Mouse (Mus musculus) left cerebral cortex, adult 18-20 months (tissue): ENCODE data around the gene Them7. TPM values are rescaled to one million over a fixed set of nuclear protein-coding genes. Genes with fewer than 3 reads are reported as not detected.

Experiments
- DNase-seq, 2 experiments: peaks; one replicate each; pipeline ENCODE4 v3.0.0; 2021 to 2022; ENCODE audit warnings: low spot score in 2 of 2, mixed read lengths in 1 of 2
- long read RNA-seq, 2 experiments: library from polyadenylated mRNA; stranded (forward); transcript quantifications; one replicate each; pipeline ENCODE4 v2.0.0; 2021
- total RNA-seq, 2 experiments: library from RNA; stranded (reverse); gene quantifications; 2 replicates each; pipeline ENCODE4 v1.2.3; 2021

The Them7 gene
- not detected for total RNA-seq
- long read RNA-seq, experiment 1: 0 reads
- long read RNA-seq, experiment 2: 0 reads

GRCm38 (mm10) chr2:105224134-105224986 lies at the start of gene Them7:
Gene Them7, plus strand, starts transcription at chr2:105224320.
- DNase-seq: no peak

GRCm38 (mm10) chr2:105178871-105179270 lies 45.2 kb upstream of the Them7 start:
- no peak for DNase-seq

GRCm38 (mm10) chr2:105182501-105182900 lies 41.6 kb upstream of the Them7 start:
- no peak for DNase-seq

GRCm38 (mm10) chr2:105185140-105185539 lies 39.0 kb upstream of the Them7 start:
- DNase-seq: no peak

- DNase-seq: no peak
Observed at GRCm38 (mm10) chr2:105185768-105186529, 38.2 kb upstream of the Them7 start.

GRCm38 (mm10) chr2:105186591-105186990 lies 37.5 kb upstream of the Them7 start:
- no peak for DNase-seq

- no peak for DNase-seq
Observed at GRCm38 (mm10) chr2:105188182-105188581, 35.9 kb upstream of the Them7 start.

GRCm38 (mm10) chr2:105189352-105189751 lies 34.8 kb upstream of the Them7 start:
- no peak for DNase-seq

GRCm38 (mm10) chr2:105200152-105200551 lies 24.0 kb upstream of the Them7 start:
- no peak for DNase-seq

- no peak for DNase-seq
Observed at GRCm38 (mm10) chr2:105206563-105207174, 17.5 kb upstream of the Them7 start.

GRCm38 (mm10) chr2:105212839-105213238 lies 11.3 kb upstream of the Them7 start:
- no peak for DNase-seq

- no peak for DNase-seq
Observed at GRCm38 (mm10) chr2:105215914-105216313, 8.2 kb upstream of the Them7 start.

- no peak for DNase-seq
Observed at GRCm38 (mm10) chr2:105219229-105219628, 4.9 kb upstream of the Them7 start.

GRCm38 (mm10) chr2:105219664-105220063 lies 4.5 kb upstream of the Them7 start:
- DNase-seq: no peak

GRCm38 (mm10) chr2:105220738-105221303 lies 3.3 kb upstream of the Them7 start:
- no peak for DNase-seq

GRCm38 (mm10) chr2:105223606-105224005 lies 514 bp upstream of the Them7 start:
- no peak for DNase-seq

GRCm38 (mm10) chr2:105224987-105225375 lies 861 bp downstream of the Them7 start:
- no peak for DNase-seq

GRCm38 (mm10) chr2:105226297-105226958 lies 2.3 kb downstream of the Them7 start:
- DNase-seq: no peak

- no peak for DNase-seq
Observed at GRCm38 (mm10) chr2:105228416-105228815, 4.3 kb downstream of the Them7 start.

- DNase-seq: peak; percentile 76 to 81
Observed at GRCm38 (mm10) chr2:105230333-105230732, 6.2 kb downstream of the Them7 start.

- no peak for DNase-seq
Observed at GRCm38 (mm10) chr2:105232386-105232785, 8.3 kb downstream of the Them7 start.
